Mouse (Mus musculus): ENCODE data around the gene Cfap61.

GRCm38 (mm10) chr2:146116726-146117125 is 182.1 kb downstream of the Cfap61 start:
- no peak for TF ChIP-seq GATA1 (IDR thresholded peaks at IDR 0.05; ENCODE audit: borderline replicate concordance, low read length)
- no peak for TF ChIP-seq FLI1 (IDR thresholded peaks at IDR 0.05; ENCODE audit: low read length)
